Mouse (Mus musculus): Measurements from ENCODE around the gene Wnk2. TPM values are rescaled to one million over a fixed set of nuclear protein-coding genes. Genes with fewer than 3 reads are reported as not detected.

Wnk2 gene
- polyA plus RNA-seq, 1 experiment from 2014 or later: 10.3 TPM

- H3K4me2 ChIP-seq (ENCODE audit: low read depth, low read length, severe bottlenecking): peak overlapping the region; percentile 29; the same call in 1 of the 2 replicates
- H3K36me3 ChIP-seq (ENCODE audit: control insufficient read depth, insufficient read depth, low read length): no peaks in the 10 kb centered on the region
- no peaks in the 10 kb centered on the region for H3K27me3 ChIP-seq (ENCODE audit: control insufficient read depth, insufficient read depth, low read length)
- peaks cover 19% of the 10 kb centered on the region for H3K4me1 ChIP-seq (replicated peaks; ENCODE audit: control insufficient read depth, insufficient read depth, low read length)
- no peaks in the 10 kb centered on the region for H3K9me3 ChIP-seq (ENCODE audit: control insufficient read depth, low read length)
- 50% methylated on average over 15 of the region's 15 CpGs for WGBS
- ATAC-seq (replicated peaks; ENCODE audit: low FRiP score) (peak; percentile 42; the same call in 1 of the 2 replicates), DNase-seq (ENCODE audit: low spot score) (no peak)
- no peak overlapping the region for H3K4me3 ChIP-seq (ENCODE audit: low read depth, low read length)
- H3K9ac ChIP-seq (ENCODE audit: low read length): no peak overlapping the region
- no peak overlapping the region for H3K27ac ChIP-seq (ENCODE audit: low read depth, low read length)
Observed at GRCm38 (mm10) chr13:49127844-49128631, 19.8 kb downstream of the Wnk2 start.

DNA sequence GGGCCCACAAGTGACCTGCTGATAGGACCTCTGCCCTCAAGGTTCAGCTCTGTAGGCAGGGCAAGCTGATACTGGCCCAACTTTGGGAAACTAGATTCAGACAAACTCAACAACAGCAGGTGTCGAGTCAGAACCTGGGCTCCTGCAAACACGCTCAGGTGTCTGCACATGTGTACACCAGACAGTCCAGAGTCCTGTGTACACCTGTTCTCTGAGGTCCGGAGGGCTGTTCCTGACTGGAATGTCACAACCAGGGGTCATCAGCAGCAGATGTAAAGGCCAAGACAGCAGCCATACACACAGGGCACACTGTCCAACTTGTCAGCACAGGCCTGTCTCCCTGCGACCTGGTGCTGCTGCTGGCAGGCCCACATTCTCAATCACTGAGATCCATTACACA lies 25.7 kb downstream of the Wnk2 start:
- WGBS: 89% methylated on average over 4 of the region's 4 CpGs
- no peak for ATAC-seq (replicated peaks; ENCODE audit: low FRiP score)

GRCm38 (mm10) chr13:49117563-49117962 lies 30.3 kb downstream of the Wnk2 start:
- no peak for DNase-seq (ENCODE audit: low spot score)
- H3K27ac ChIP-seq (ENCODE audit: low read depth, low read length): no peak overlapping the region
- no peak for ATAC-seq (replicated peaks; ENCODE audit: low FRiP score)
- no peak overlapping the region for H3K4me2 ChIP-seq (ENCODE audit: low read depth, low read length, severe bottlenecking)
- H3K4me1 ChIP-seq (replicated peaks; ENCODE audit: control insufficient read depth, insufficient read depth, low read length): no peaks in the 10 kb centered on the region
- H3K27me3 ChIP-seq (ENCODE audit: control insufficient read depth, insufficient read depth, low read length): no peaks in the 10 kb centered on the region
- H3K9me3 ChIP-seq (ENCODE audit: control insufficient read depth, low read length): no peaks in the 10 kb centered on the region
- no peak overlapping the region for H3K9ac ChIP-seq (ENCODE audit: low read length)
- WGBS: 90% methylated on average over 8 of the region's 8 CpGs
- no peaks in the 10 kb centered on the region for H3K36me3 ChIP-seq (ENCODE audit: control insufficient read depth, insufficient read depth, low read length)
- H3K4me3 ChIP-seq (ENCODE audit: low read depth, low read length): no peak overlapping the region

More for the DNA sequence above, 25.7 kb downstream of the Wnk2 start:
- Histone ChIP-seq H3K27ac (ENCODE audit: low read depth, low read length) (no peak overlapping the region), H3K36me3 (ENCODE audit: control insufficient read depth, insufficient read depth, low read length) (no peaks in the 10 kb centered on the region), H3K9me3 (ENCODE audit: control insufficient read depth, low read length) (no peaks in the 10 kb centered on the region), H3K4me3 (ENCODE audit: low read depth, low read length) (no peak overlapping the region), H3K4me2 (ENCODE audit: low read depth, low read length, severe bottlenecking) (no peak overlapping the region), H3K4me1 (replicated peaks; ENCODE audit: control insufficient read depth, insufficient read depth, low read length) (no peaks in the 10 kb centered on the region), H3K27me3 (ENCODE audit: control insufficient read depth, insufficient read depth, low read length) (no peaks in the 10 kb centered on the region), H3K9ac (ENCODE audit: low read length) (no peak overlapping the region)
- DNase-seq (ENCODE audit: low spot score): no peak

- WGBS: 89% methylated on average over 14 of the region's 14 CpGs
- no peaks in the 10 kb centered on the region for H3K27me3 ChIP-seq (ENCODE audit: control insufficient read depth, insufficient read depth, low read length)
- ATAC-seq (replicated peaks; ENCODE audit: low FRiP score): no peak
Observed at GRCm38 (mm10) chr13:49114921-49115320, 32.9 kb downstream of the Wnk2 start.

DNA sequence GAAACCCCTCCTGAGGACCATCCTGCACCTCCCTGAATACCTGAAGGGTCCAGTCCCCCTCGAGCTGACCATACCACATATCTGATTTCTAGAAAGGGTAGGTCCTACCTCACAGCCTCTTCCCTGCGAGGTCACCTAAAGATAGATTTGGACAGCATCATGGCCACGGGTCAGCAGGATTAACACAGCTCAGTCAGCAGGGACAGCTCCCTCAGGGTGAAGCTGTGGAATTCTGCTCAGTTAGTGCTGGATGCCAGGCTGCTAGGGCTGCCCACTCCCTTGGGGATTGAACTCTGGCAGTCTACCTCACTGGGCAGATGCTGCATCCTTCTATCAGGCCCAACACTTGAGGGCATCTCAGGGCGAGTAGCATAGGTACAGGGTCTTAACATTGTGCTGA lies 33.7 kb downstream of the Wnk2 start:
- Histone ChIP-seq H3K9ac (ENCODE audit: low read length) (no peak overlapping the region), H3K9me3 (ENCODE audit: control insufficient read depth, low read length) (no peaks in the 10 kb centered on the region), H3K4me2 (ENCODE audit: low read depth, low read length, severe bottlenecking) (no peak overlapping the region), H3K27me3 (ENCODE audit: control insufficient read depth, insufficient read depth, low read length) (no peaks in the 10 kb centered on the region), H3K4me3 (ENCODE audit: low read depth, low read length) (no peak overlapping the region), H3K27ac (ENCODE audit: low read depth, low read length) (no peak overlapping the region), H3K36me3 (ENCODE audit: control insufficient read depth, insufficient read depth, low read length) (no peaks in the 10 kb centered on the region), H3K4me1 (replicated peaks; ENCODE audit: control insufficient read depth, insufficient read depth, low read length) (no peaks in the 10 kb centered on the region)
- ATAC-seq (replicated peaks; ENCODE audit: low FRiP score) (no peak), DNase-seq (ENCODE audit: low spot score) (no peak)
- 77% methylated on average over 4 of the region's 4 CpGs for WGBS

More at GRCm38 (mm10) chr13:49114921-49115320, 32.9 kb downstream of the Wnk2 start:
- no peak overlapping the region for H3K9ac ChIP-seq (ENCODE audit: low read length)
- no peaks in the 10 kb centered on the region for H3K36me3 ChIP-seq (ENCODE audit: control insufficient read depth, insufficient read depth, low read length)
- DNase-seq (ENCODE audit: low spot score): no peak
- no peak overlapping the region for H3K27ac ChIP-seq (ENCODE audit: low read depth, low read length)
- H3K4me2 ChIP-seq (ENCODE audit: low read depth, low read length, severe bottlenecking): no peak overlapping the region
- no peak overlapping the region for H3K4me3 ChIP-seq (ENCODE audit: low read depth, low read length)
- no peaks in the 10 kb centered on the region for H3K4me1 ChIP-seq (replicated peaks; ENCODE audit: control insufficient read depth, insufficient read depth, low read length)
- no peaks in the 10 kb centered on the region for H3K9me3 ChIP-seq (ENCODE audit: control insufficient read depth, low read length)

GRCm38 (mm10) chr13:49113345-49113744 lies 34.5 kb downstream of the Wnk2 start:
- Histone ChIP-seq H3K9ac (ENCODE audit: low read length) (no peak overlapping the region), H3K9me3 (ENCODE audit: control insufficient read depth, low read length) (no peaks in the 10 kb centered on the region), H3K4me3 (ENCODE audit: low read depth, low read length) (no peak overlapping the region), H3K27me3 (ENCODE audit: control insufficient read depth, insufficient read depth, low read length) (no peaks in the 10 kb centered on the region), H3K4me1 (replicated peaks; ENCODE audit: control insufficient read depth, insufficient read depth, low read length) (no peaks in the 10 kb centered on the region), H3K4me2 (ENCODE audit: low read depth, low read length, severe bottlenecking) (no peak overlapping the region), H3K27ac (ENCODE audit: low read depth, low read length) (no peak overlapping the region), H3K36me3 (ENCODE audit: control insufficient read depth, insufficient read depth, low read length) (no peaks in the 10 kb centered on the region)
- no peak for ATAC-seq (replicated peaks; ENCODE audit: low FRiP score)
- DNase-seq (ENCODE audit: low spot score): no peak
- WGBS: 69% methylated on average over 4 of the region's 4 CpGs

- no peaks in the 10 kb centered on the region for H3K36me3 ChIP-seq (ENCODE audit: control insufficient read depth, insufficient read depth, low read length)
- no peaks in the 10 kb centered on the region for H3K9me3 ChIP-seq (ENCODE audit: control insufficient read depth, low read length)
- H3K27me3 ChIP-seq (ENCODE audit: control insufficient read depth, insufficient read depth, low read length): no peaks in the 10 kb centered on the region
- WGBS: 91% methylated on average over 8 of the region's 8 CpGs
- H3K9ac ChIP-seq (ENCODE audit: low read length): no peak overlapping the region
- H3K4me1 ChIP-seq (replicated peaks; ENCODE audit: control insufficient read depth, insufficient read depth, low read length): no peaks in the 10 kb centered on the region
- H3K4me3 ChIP-seq (ENCODE audit: low read depth, low read length): no peak overlapping the region
- DNase-seq (ENCODE audit: low spot score): no peak
- H3K4me2 ChIP-seq (ENCODE audit: low read depth, low read length, severe bottlenecking): no peak overlapping the region
- H3K27ac ChIP-seq (ENCODE audit: low read depth, low read length): no peak overlapping the region
- no peak for ATAC-seq (replicated peaks; ENCODE audit: low FRiP score)
Observed at GRCm38 (mm10) chr13:49112652-49113051, 35.2 kb downstream of the Wnk2 start.

DNA sequence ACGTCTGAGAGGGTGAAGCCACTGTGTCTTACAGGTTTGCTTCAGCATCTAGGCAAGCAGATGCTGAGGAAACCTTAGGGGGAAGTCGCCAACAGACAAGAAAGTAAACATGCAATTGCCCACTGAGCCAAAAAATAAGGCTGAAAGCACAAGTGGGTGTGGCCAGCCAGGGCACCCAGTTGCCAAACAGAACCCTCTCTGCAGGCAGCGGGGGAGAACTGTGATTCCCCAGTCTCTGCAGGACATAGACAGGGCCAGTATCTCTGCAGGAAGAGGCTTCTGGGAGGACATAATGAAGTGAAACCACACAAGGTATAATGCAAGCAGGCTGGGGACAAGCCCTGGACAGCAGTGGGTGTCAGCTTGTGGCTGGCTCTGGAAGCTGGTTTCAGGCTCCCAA lies 38.1 kb downstream of the Wnk2 start:
- DNase-seq (ENCODE audit: low spot score): no peak
- Histone ChIP-seq H3K9ac (ENCODE audit: low read length) (no peak overlapping the region), H3K4me2 (ENCODE audit: low read depth, low read length, severe bottlenecking) (no peak overlapping the region), H3K36me3 (ENCODE audit: control insufficient read depth, insufficient read depth, low read length) (no peaks in the 10 kb centered on the region), H3K4me3 (ENCODE audit: low read depth, low read length) (no peak overlapping the region), H3K27ac (ENCODE audit: low read depth, low read length) (no peak overlapping the region), H3K27me3 (ENCODE audit: control insufficient read depth, insufficient read depth, low read length) (no peaks in the 10 kb centered on the region), H3K4me1 (replicated peaks; ENCODE audit: control insufficient read depth, insufficient read depth, low read length) (no peaks in the 10 kb centered on the region), H3K9me3 (ENCODE audit: control insufficient read depth, low read length) (no peaks in the 10 kb centered on the region)
- ATAC-seq (replicated peaks; ENCODE audit: low FRiP score): no peak
- 75% methylated on average over 3 of the region's 3 CpGs for WGBS
